Mouse (Mus musculus): Measurements from ENCODE around the gene Auh. TPM values are rescaled to one million over a fixed set of nuclear protein-coding genes. Genes with fewer than 3 reads are reported as not detected.
A peak's percentile ranks its signal among the peaks of the same experiment; 100 is the strongest.

Auh gene
- polyA plus RNA-seq, 1 experiment, result 88.6 TPM

DNA sequence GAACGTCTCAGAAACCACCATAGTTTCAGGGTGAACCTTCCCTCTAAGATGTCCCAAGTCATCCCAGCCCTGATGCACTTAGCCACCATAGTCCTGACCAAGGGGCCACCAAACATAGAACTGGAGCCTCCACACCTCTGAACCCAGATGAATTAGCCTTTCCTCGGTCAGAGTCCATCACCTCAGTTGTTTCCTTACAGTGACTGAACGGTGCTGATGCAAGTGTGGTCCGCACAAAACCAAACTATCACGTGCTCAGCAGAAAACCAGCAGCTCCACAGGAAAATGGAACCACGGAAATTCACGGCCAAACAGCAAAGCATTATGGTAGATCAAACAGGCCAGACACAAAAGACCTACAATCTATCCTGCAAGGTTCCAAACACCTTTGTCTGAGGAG, 15.6 kb downstream of the Auh start:
- no peak overlapping the region for H3K27ac ChIP-seq (ENCODE audit: insufficient read depth, low read depth, low read length)
- no peaks in the 10 kb centered on the region for H3K4me1 ChIP-seq (ENCODE audit: control insufficient read depth, insufficient read depth, low read length)
- DNase-seq, result no peak
- no peak for TF ChIP-seq CTCF (conservative IDR thresholded peaks at IDR 0.05; ENCODE audit: insufficient read depth, insufficient read length, low read depth, low read length)
- TF ChIP-seq POLR2A (IDR thresholded peaks at IDR 0.05; ENCODE audit: low read depth, low read length), result no peak
- 71% methylated on average over 7 of the region's 7 CpGs for WGBS
- H3K27me3 ChIP-seq (replicated peaks; ENCODE audit: control insufficient read depth, insufficient read depth, low read length), result no peaks in the 10 kb centered on the region
- no peaks in the 10 kb centered on the region; the same call in 1 of the 2 replicates for H3K36me3 ChIP-seq (ENCODE audit: control insufficient read depth, insufficient read depth, low read length)
- H3K4me3 ChIP-seq (ENCODE audit: insufficient read depth, low read depth, low read length), result no peak overlapping the region

DNA sequence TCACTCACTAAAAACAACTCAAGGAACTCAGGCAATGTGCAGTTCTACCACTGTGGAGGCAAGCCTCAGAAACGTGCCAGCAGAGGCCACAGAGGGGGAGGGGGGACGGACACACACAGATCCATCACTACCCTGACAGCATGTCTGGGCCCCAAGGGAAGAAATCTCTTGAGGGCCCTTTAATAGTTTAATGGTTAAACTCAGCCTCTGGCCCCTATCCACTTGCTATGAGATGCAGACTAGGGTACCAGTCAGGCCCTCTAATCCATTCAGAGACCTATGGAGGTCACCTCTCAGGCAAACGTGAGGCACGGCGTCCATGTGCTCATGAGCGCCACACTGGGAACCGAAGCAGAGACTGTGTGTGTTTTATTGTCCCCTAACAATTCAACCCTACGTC, 17.0 kb downstream of the Auh start:
- WGBS, result 63% methylated on average over 8 of the region's 8 CpGs
- Histone ChIP-seq H3K27ac (ENCODE audit: insufficient read depth, low read depth, low read length) (no peak overlapping the region), H3K27me3 (replicated peaks; ENCODE audit: control insufficient read depth, insufficient read depth, low read length) (no peaks in the 10 kb centered on the region), H3K36me3 (ENCODE audit: control insufficient read depth, insufficient read depth, low read length) (no peaks in the 10 kb centered on the region; the same call in 1 of the 2 replicates), H3K4me1 (ENCODE audit: control insufficient read depth, insufficient read depth, low read length) (no peaks in the 10 kb centered on the region), H3K4me3 (ENCODE audit: insufficient read depth, low read depth, low read length) (no peak overlapping the region)
- DNase-seq, result peak; percentile 61
- TF ChIP-seq POLR2A (IDR thresholded peaks at IDR 0.05; ENCODE audit: low read depth, low read length) (no peak), CTCF (conservative IDR thresholded peaks at IDR 0.05; ENCODE audit: insufficient read depth, insufficient read length, low read depth, low read length) (no peak)

DNA sequence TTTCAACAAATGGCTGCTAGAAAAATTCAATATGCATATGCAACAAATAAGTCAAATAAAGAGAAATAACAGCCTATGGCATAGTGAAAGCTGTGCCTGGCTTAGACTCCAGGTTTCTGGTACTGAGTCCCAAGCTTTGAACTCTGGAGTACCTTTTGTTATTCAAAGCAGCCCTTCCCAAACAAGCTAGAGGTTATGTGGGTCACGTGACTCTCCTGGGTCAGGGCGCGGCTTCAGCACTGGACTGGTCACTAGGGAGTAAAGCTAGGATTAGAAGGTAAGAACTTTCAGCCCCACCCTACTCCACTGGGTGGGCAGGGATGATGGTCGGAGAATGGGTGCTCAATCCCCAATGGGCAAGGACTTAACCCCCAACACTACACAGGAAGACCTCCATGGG, 18.2 kb downstream of the Auh start:
- Histone ChIP-seq H3K4me1 (ENCODE audit: control insufficient read depth, insufficient read depth, low read length) (no peaks in the 10 kb centered on the region), H3K27ac (ENCODE audit: insufficient read depth, low read depth, low read length) (no peak overlapping the region), H3K36me3 (ENCODE audit: control insufficient read depth, insufficient read depth, low read length) (no peaks in the 10 kb centered on the region; the same call in 1 of the 2 replicates), H3K27me3 (replicated peaks; ENCODE audit: control insufficient read depth, insufficient read depth, low read length) (no peaks in the 10 kb centered on the region), H3K4me3 (ENCODE audit: insufficient read depth, low read depth, low read length) (no peak overlapping the region)
- WGBS, result 88% methylated on average over 4 of the region's 4 CpGs
- DNase-seq, result no peak
- TF ChIP-seq CTCF (conservative IDR thresholded peaks at IDR 0.05; ENCODE audit: insufficient read depth, insufficient read length, low read depth, low read length), result no peak
- TF ChIP-seq POLR2A (IDR thresholded peaks at IDR 0.05; ENCODE audit: low read depth, low read length), result no peak

DNA sequence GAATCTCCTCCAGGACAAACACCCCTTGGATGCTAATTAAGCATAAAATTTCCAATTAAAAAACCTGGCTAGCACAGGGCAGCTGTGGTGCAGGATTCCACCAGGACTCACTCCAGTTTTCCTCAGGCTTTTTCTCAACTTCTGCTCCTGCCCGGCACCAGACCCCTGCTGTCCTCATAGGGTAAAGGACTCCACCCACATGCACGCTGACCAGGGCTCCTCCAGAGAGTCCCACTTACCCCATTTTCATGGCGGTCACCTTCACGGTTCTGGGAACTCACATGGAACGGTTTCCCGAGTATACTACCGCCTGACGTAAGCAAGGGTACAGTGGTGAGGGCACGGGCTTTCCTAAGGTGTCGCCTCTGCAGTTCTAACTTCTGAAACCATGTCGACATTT, 23.2 kb downstream of the Auh start:
- H3K27me3 ChIP-seq (replicated peaks; ENCODE audit: control insufficient read depth, insufficient read depth, low read length), result no peaks in the 10 kb centered on the region
- TF ChIP-seq POLR2A (IDR thresholded peaks at IDR 0.05; ENCODE audit: low read depth, low read length), result no peak
- no peak for TF ChIP-seq CTCF (conservative IDR thresholded peaks at IDR 0.05; ENCODE audit: insufficient read depth, insufficient read length, low read depth, low read length)
- H3K27ac ChIP-seq (ENCODE audit: insufficient read depth, low read depth, low read length), result no peak overlapping the region
- WGBS, result 66% methylated on average over 11 of the region's 11 CpGs
- DNase-seq, result peak; percentile 64
- H3K4me3 ChIP-seq (ENCODE audit: insufficient read depth, low read depth, low read length), result no peak overlapping the region
- H3K4me1 ChIP-seq (ENCODE audit: control insufficient read depth, insufficient read depth, low read length), result 0 out of 2 replicates have a peak, but pooled peaks cover 3% of the 10 kb centered on the region
- H3K36me3 ChIP-seq (ENCODE audit: control insufficient read depth, insufficient read depth, low read length), result no peaks in the 10 kb centered on the region; the same call in 1 of the 2 replicates

DNA sequence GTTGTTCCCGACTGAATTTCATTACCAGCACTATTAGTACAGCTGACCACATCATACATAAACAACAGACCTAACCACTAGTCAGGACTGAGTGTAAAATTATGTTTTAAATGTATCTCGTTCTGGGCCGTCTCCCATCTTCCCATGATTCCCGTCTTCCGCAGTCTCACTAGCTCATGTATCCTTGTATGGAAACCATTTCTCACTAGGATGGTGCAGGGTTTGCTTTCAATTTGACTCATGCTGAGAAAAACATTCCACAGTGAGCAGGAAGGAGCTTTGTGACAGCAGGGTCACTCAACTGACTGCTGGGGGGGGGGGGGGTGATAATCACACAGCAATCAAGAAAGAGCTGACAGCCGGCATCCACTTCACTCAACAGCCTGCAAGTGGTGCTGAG, 25.3 kb downstream of the Auh start:
- no peak overlapping the region; the same call in 1 of the 2 replicates for H3K27ac ChIP-seq (ENCODE audit: insufficient read depth, low read depth, low read length)
- peak; percentile 43 for DNase-seq
- no peaks in the 10 kb centered on the region for H3K36me3 ChIP-seq (ENCODE audit: control insufficient read depth, insufficient read depth, low read length)
- no peak overlapping the region for H3K4me3 ChIP-seq (ENCODE audit: insufficient read depth, low read depth, low read length)
- H3K4me1 ChIP-seq (ENCODE audit: control insufficient read depth, insufficient read depth, low read length), result 0 out of 2 replicates have a peak, but pooled peaks cover 3% of the 10 kb centered on the region
- 39% methylated on average over 6 of the region's 6 CpGs for WGBS
- no peak for TF ChIP-seq POLR2A (IDR thresholded peaks at IDR 0.05; ENCODE audit: low read depth, low read length)
- no peak for TF ChIP-seq CTCF (conservative IDR thresholded peaks at IDR 0.05; ENCODE audit: insufficient read depth, insufficient read length, low read depth, low read length)
- H3K27me3 ChIP-seq (replicated peaks; ENCODE audit: control insufficient read depth, insufficient read depth, low read length), result no peaks in the 10 kb centered on the region

DNA sequence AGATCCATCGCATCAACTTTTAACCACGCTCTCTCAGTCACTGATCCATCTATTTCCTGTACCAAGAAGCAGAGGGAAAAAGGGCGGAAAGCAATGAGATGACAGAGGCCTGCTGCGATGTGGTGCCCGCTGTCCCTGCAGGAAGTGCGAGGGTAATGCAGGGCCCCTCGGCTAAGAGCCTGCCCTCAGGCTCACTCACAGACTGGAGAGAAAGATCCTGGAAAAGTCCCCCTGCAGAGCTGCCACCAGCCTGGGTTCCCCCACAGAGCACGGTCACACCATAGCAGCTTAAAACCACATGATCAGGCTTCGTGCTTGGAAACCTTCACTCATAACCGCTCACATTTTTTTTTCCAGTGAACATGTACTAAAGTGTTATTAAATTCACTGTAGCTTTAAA, 25.7 kb downstream of the Auh start:
- Histone ChIP-seq H3K27ac (ENCODE audit: insufficient read depth, low read depth, low read length) (0 out of 2 replicates have a peak overlapping the region, but pooled peaks have one; percentile 4), H3K4me3 (ENCODE audit: insufficient read depth, low read depth, low read length) (no peak overlapping the region), H3K4me1 (ENCODE audit: control insufficient read depth, insufficient read depth, low read length) (0 out of 2 replicates have a peak, but pooled peaks cover 3% of the 10 kb centered on the region), H3K27me3 (replicated peaks; ENCODE audit: control insufficient read depth, insufficient read depth, low read length) (no peaks in the 10 kb centered on the region), H3K36me3 (ENCODE audit: control insufficient read depth, insufficient read depth, low read length) (no peaks in the 10 kb centered on the region)
- no peak for DNase-seq
- WGBS, result 39% methylated on average over 10 of the region's 10 CpGs
- 0 out of 2 replicates have a peak, but pooled peaks have one; percentile 15 for TF ChIP-seq CTCF (conservative IDR thresholded peaks at IDR 0.05; ENCODE audit: insufficient read depth, insufficient read length, low read depth, low read length)
- no peak for TF ChIP-seq POLR2A (IDR thresholded peaks at IDR 0.05; ENCODE audit: low read depth, low read length)

DNA sequence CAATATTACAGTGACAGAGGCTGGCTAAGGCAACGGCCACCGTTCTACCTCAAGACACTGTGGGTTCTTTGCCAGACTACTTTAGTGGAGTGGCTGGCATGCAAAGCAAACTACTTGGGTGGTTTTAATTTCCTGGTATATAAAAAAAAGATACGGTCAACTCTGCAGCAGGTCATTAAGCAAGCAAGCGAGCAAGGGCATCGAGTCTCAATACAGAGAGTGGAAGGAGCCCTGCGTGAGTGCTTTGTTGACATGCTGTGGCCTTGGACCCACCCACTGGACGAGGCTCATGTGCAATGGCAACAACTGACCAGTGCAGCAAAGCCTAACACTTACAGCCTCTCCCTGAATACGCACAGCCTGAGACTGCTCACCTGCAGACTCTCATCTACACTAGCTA, 27.0 kb downstream of the Auh start:
- DNase-seq, result peak; percentile 43
- no peak for TF ChIP-seq POLR2A (IDR thresholded peaks at IDR 0.05; ENCODE audit: low read depth, low read length)
- no peak for TF ChIP-seq CTCF (conservative IDR thresholded peaks at IDR 0.05; ENCODE audit: insufficient read depth, insufficient read length, low read depth, low read length)
- no peak overlapping the region for H3K4me3 ChIP-seq (ENCODE audit: insufficient read depth, low read depth, low read length)
- 0 out of 2 replicates have a peak, but pooled peaks cover 3% of the 10 kb centered on the region for H3K4me1 ChIP-seq (ENCODE audit: control insufficient read depth, insufficient read depth, low read length)
- H3K27ac ChIP-seq (ENCODE audit: insufficient read depth, low read depth, low read length), result no peak overlapping the region
- H3K27me3 ChIP-seq (replicated peaks; ENCODE audit: control insufficient read depth, insufficient read depth, low read length), result no peaks in the 10 kb centered on the region
- whole genome bisulfite sequencing, result 48% methylated on average over 8 of the region's 8 CpGs
- no peaks in the 10 kb centered on the region for H3K36me3 ChIP-seq (ENCODE audit: control insufficient read depth, insufficient read depth, low read length)
